Comparison of ENCODE assay signal across 7 mouse cellular contexts in the genomic region with DNA sequence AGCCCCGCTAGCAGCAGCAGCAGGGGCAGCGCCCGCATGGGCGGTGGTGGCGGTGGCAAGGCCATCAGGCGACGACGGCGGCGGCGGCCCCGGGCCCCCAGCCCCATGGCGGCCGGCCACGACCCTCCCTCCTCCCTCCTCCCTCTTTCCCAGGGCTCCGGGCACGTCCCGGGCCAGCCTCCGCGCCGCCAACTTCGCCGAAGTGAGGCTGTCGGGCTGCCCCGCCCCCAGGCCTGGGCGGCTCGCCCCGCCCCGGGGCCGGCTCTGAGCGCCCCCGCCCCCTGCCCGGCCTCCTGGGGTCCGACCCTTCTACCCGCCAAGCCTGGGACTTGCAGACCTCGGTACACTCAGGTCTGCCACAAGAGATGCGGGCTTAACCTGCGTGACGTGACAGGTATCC. TPM values are rescaled to one million over a fixed set of nuclear protein-coding genes. Genes with fewer than 3 reads are reported as not detected.
A peak's percentile ranks its signal among the peaks of the same experiment; 100 is the strongest.
DNase-seq lines count a peak whose midpoint lies in the region; ATAC-seq and TF ChIP-seq lines count a peak whose summit lies in the region.

A gene (minus strand): TSS at position 166 of the 400 bp plus-strand sequence.

- under 1% methylated on average over 39 of the region's 39 CpGs for WGBS in forebrain, postnatal 0 days
- WGBS in hindbrain, embryonic 14.5 days: under 1% methylated on average over 27 of the region's 39 CpGs
- WGBS in liver, embryonic 13.5 days (ENCODE audit: insufficient replicate concordance): 2% methylated on average over 32 of the region's 39 CpGs
- under 1% methylated on average over 25 of the region's 39 CpGs for WGBS in neural tube, embryonic 15.5 days

- H3K27me3 ChIP-seq in ES-Bruce4 (ENCODE audit: control insufficient read depth, insufficient read depth, low read length, poor library complexity, severe bottlenecking): no peaks in the 10 kb centered on the region
- H3K27me3 ChIP-seq in forebrain, postnatal 0 days (ENCODE audit: insufficient read depth, low read length): no peaks in the 10 kb centered on the region
- no peaks in the 10 kb centered on the region for H3K27me3 ChIP-seq in hindbrain, embryonic 14.5 days (ENCODE audit: control insufficient read depth, insufficient read depth, low read length)
- peaks cover 69% of the 10 kb centered on the region for H3K27me3 ChIP-seq in liver, embryonic 13.5 days
- no peaks in the 10 kb centered on the region for H3K27me3 ChIP-seq in neural tube, embryonic 15.5 days (replicated peaks)

- no peaks in the 10 kb centered on the region for H3K36me3 ChIP-seq in ES-Bruce4 (ENCODE audit: control insufficient read depth, insufficient read depth, low read length, poor library complexity, severe bottlenecking)
- H3K36me3 ChIP-seq in forebrain, postnatal 0 days (ENCODE audit: insufficient read depth): no peaks in the 10 kb centered on the region
- H3K36me3 ChIP-seq in hindbrain, embryonic 14.5 days (replicated peaks; ENCODE audit: control insufficient read depth, insufficient read depth): no peaks in the 10 kb centered on the region
- no peaks in the 10 kb centered on the region for H3K36me3 ChIP-seq in liver, embryonic 13.5 days
- H3K36me3 ChIP-seq in neural tube, embryonic 15.5 days: no peaks in the 10 kb centered on the region

- no peak within 1 kb of the TSS for H3K27ac ChIP-seq in ES-Bruce4 (ENCODE audit: insufficient read depth, low read length)
- H3K27ac ChIP-seq in forebrain, postnatal 0 days (ENCODE audit: low read depth, low read length): peak within 1 kb of the TSS; percentile 77
- H3K27ac ChIP-seq in hindbrain, embryonic 14.5 days: peak within 1 kb of the TSS; percentile 83
- H3K27ac ChIP-seq in liver, embryonic 13.5 days: no peak within 1 kb of the TSS
- peak within 1 kb of the TSS; percentile 80 for H3K27ac ChIP-seq in neural tube, embryonic 15.5 days (replicated peaks)

- ATAC-seq in forebrain, postnatal 0 days: peak; percentile 13; the same call in 1 of the 2 replicates
- ATAC-seq in hindbrain, embryonic 14.5 days (ENCODE audit: low FRiP score): peak; percentile 55
- no peak; the same call in 1 of the 2 replicates for ATAC-seq in liver, embryonic 13.5 days (ENCODE audit: low read depth)
- ATAC-seq in neural tube, embryonic 15.5 days (ENCODE audit: low FRiP score): peak; percentile 30; the same call in 1 of the 2 replicates
- ATAC-seq in frontal cortex, adult (ENCODE audit: low TSS enrichment): no peak

- no peak for TF ChIP-seq EP300 in ES-Bruce4 (IDR thresholded peaks at IDR 0.05; ENCODE audit: insufficient read depth, low read depth, low read length)

- H3K4me3 ChIP-seq in ES-Bruce4 (ENCODE audit: low read depth, low read length): peak within 1 kb of the TSS; percentile 94
- peak within 1 kb of the TSS; percentile 52 for H3K4me3 ChIP-seq in forebrain, postnatal 0 days (ENCODE audit: low read depth, low read length)
- peak within 1 kb of the TSS; percentile 47 for H3K4me3 ChIP-seq in hindbrain, embryonic 14.5 days (replicated peaks; ENCODE audit: low read length)
- peak within 1 kb of the TSS; percentile 58 for H3K4me3 ChIP-seq in liver, embryonic 13.5 days (replicated peaks)
- H3K4me3 ChIP-seq in neural tube, embryonic 15.5 days (replicated peaks): peak within 1 kb of the TSS; percentile 54

- peaks cover 4% of the 10 kb centered on the region for H3K4me1 ChIP-seq in ES-Bruce4 (ENCODE audit: control insufficient read depth, insufficient read depth, low read length)
- peaks cover 8% of the 10 kb centered on the region for H3K4me1 ChIP-seq in forebrain, postnatal 0 days (ENCODE audit: insufficient read depth)
- peaks cover 19% of the 10 kb centered on the region for H3K4me1 ChIP-seq in hindbrain, embryonic 14.5 days (replicated peaks; ENCODE audit: control insufficient read depth, insufficient read depth, low read length)
- H3K4me1 ChIP-seq in liver, embryonic 13.5 days (replicated peaks): peaks cover 45% of the 10 kb centered on the region
- peaks cover 37% of the 10 kb centered on the region for H3K4me1 ChIP-seq in neural tube, embryonic 15.5 days

- DNase-seq in ZHBTc4 (ENCODE audit: low read depth, low spot score): peak; percentile 86
- DNase-seq in forebrain, postnatal 0 days: peak; percentile 59
- peak; percentile 64 for DNase-seq in hindbrain, embryonic 14.5 days (ENCODE audit: low spot score)
- DNase-seq in liver, embryonic 13.5 days: no peak

- no peak for TF ChIP-seq CTCF in ES-Bruce4 (IDR thresholded peaks at IDR 0.05; ENCODE audit: low read depth, low read length)
- TF ChIP-seq CTCF in forebrain, postnatal 0 days (IDR thresholded peaks at IDR 0.05; ENCODE audit: low read depth): no peak

- TF ChIP-seq POLR2A in ES-Bruce4 (IDR thresholded peaks at IDR 0.05; ENCODE audit: insufficient read depth, low read length): peak; percentile 42

- no peaks in the 10 kb centered on the region for H3K9me3 ChIP-seq in ES-Bruce4 (replicated peaks; ENCODE audit: control insufficient read depth, insufficient read depth, low read length, poor library complexity, severe bottlenecking)
- H3K9me3 ChIP-seq in forebrain, postnatal 0 days (ENCODE audit: low read length): no peaks in the 10 kb centered on the region
- H3K9me3 ChIP-seq in hindbrain, embryonic 14.5 days (ENCODE audit: control insufficient read depth, low read length): no peaks in the 10 kb centered on the region
- H3K9me3 ChIP-seq in liver, embryonic 13.5 days (replicated peaks): no peaks in the 10 kb centered on the region
- H3K9me3 ChIP-seq in neural tube, embryonic 15.5 days (replicated peaks): no peaks in the 10 kb centered on the region

- H3K4me2 ChIP-seq in forebrain, postnatal 0 days (ENCODE audit: low read depth): peak within 1 kb of the TSS; percentile 93
- H3K4me2 ChIP-seq in hindbrain, embryonic 14.5 days (replicated peaks): peak within 1 kb of the TSS; percentile 92
- H3K4me2 ChIP-seq in liver, embryonic 13.5 days: peak within 1 kb of the TSS; percentile 79
- H3K4me2 ChIP-seq in neural tube, embryonic 15.5 days: peak within 1 kb of the TSS; percentile 94

- peak within 1 kb of the TSS; percentile 84 for H3K9ac ChIP-seq in ES-Bruce4 (ENCODE audit: low read depth, poor library complexity, severe bottlenecking)
- H3K9ac ChIP-seq in forebrain, postnatal 0 days: peak within 1 kb of the TSS; percentile 69
- H3K9ac ChIP-seq in hindbrain, embryonic 14.5 days: peak within 1 kb of the TSS; percentile 73
- H3K9ac ChIP-seq in liver, embryonic 13.5 days: peak within 1 kb of the TSS; percentile 57
- peak within 1 kb of the TSS; percentile 64 for H3K9ac ChIP-seq in neural tube, embryonic 15.5 days (replicated peaks)

RNA-seq across cellular contexts. Expression of the gene that starts here (rescaled TPM):
- 75.6 and 83.8 TPM in 2 replicates for polyA plus RNA-seq in ES-Bruce4 (2011; ENCODE audit: insufficient read depth, insufficient read length, low read depth, missing spikeins)
- total RNA-seq in forebrain, postnatal 0 days (2014; rRNA removed): 13.5 and 22.5 TPM in 2 replicates
- polyA plus RNA-seq in forebrain, postnatal 0 days (2015; fragmentation: Nextera tagmentation; extraction: Ambion mirVana): 2.3 and 3.3 TPM in 2 replicates
- 8.1 and 9.8 TPM in 2 replicates for polyA plus RNA-seq in hindbrain, embryonic 14.5 days (2014; fragmentation: Nextera tagmentation; extraction: Ambion mirVana)
- polyA plus RNA-seq in liver, embryonic 13.5 days (2015; fragmentation: Nextera tagmentation; extraction: Ambion mirVana): 0.45 and 0.48 TPM in 2 replicates
- polyA plus RNA-seq in neural tube, embryonic 15.5 days (2015; fragmentation: Nextera tagmentation; extraction: Ambion mirVana): 6.1 and 9.2 TPM in 2 replicates

Comparison
In these comparisons a context has a peak if more than half of its experiments do, and no peak if none do; other contexts are left out.
1. H3K27ac ChIP-seq: peak in forebrain, postnatal 0 days (single experiment), hindbrain, embryonic 14.5 days (single experiment) and neural tube, embryonic 15.5 days (single experiment); none in ES-Bruce4 (single experiment) and liver, embryonic 13.5 days (single experiment).
2. ATAC-seq: peak in forebrain, postnatal 0 days (single experiment), hindbrain, embryonic 14.5 days (single experiment) and neural tube, embryonic 15.5 days (single experiment); none in liver, embryonic 13.5 days (single experiment) and frontal cortex, adult (single experiment).
3. Peak in every context shown above with its lines, with median percentiles within 50 percentile points of each other: H3K4me3 ChIP-seq, H3K9ac ChIP-seq and H3K4me2 ChIP-seq.